Mouse (Mus musculus) brain, embryonic 18.5 days (tissue): ENCODE measurements at regions not wholly inside any gene's neighbourhood (a gene's known extent, or its start where the extent isn't known, plus 50 kb on each side); places are given as distances from the start of the nearest gene placed in this dataset.

Experiments used
- DNase-seq: peaks from one replicate; pipeline ENCODE4 v3.0.0-alpha.2; 2012; ENCODE audit warnings: low read depth, low spot score

- peak; percentile 59 for DNase-seq
These were observed 364.9 kb upstream of the Fmr1 start for GRCm38 (mm10) chrX:68313486-68313885.
